Mouse (Mus musculus): Measurements from ENCODE around the gene Ptprcap.

The Ptprcap gene

DNA sequence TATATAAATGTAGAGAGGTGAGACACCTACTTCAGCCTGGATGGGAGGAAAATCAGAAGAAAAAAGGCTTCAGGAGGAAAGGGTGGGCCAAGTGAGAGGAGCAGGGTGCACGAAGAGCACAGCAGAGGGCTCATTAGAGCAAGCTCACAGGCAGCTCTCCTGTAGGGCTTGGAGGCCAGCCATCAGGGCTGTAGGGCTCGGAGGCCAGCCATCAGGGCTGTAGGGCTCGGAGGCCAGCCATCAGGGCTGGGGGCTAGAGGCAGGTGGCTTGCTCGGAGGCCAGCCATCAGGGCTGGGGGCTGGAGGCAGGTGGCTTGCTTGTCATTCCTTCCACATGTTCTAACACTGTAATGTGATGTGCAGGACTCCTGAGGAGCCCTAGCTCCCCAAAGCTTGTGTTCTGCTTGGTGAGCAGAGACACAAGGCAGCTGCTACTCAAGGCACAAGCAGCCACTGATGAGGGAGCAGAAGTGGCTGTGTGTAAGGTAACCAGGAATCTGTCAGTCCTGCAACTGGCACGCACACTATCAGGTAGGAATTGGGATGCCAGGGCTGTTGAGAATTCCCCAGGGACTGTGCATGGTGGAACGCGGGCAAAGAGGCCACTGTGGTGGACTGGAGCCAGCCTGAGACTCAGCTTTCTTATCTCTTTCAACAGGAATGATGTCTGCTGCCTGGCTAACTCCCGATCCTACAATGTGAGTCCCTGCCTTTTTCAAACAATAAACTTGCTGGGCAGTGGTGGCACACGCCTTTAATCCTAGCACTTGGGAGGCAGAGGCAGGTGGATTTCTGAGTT is 13.5 kb downstream of the Ptprcap start:
- DNase-seq (ENCODE audit: low spot score): no peak

DNA sequence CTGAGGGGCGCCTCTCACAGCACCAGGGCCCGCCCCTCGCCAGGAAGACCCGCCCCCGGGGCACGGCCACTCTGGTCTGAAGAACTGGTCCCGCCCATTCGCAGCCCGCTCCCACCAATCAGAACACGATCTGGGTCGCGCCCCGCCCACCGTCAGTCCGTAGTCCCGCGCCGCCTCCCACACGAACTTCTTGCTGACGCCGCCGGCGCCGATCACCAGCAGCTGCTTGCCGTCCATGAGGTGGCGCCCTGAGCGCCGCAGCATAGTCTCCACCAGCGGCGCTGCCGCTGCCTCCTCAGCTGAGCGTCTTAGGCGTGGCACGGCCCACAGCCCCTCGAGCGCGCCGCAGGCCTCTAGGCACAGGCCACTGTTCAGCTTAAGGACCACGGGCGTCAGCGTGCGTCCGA is 16.0 kb downstream of the Ptprcap start:
- DNase-seq (ENCODE audit: low spot score): peak; percentile 97

DNA sequence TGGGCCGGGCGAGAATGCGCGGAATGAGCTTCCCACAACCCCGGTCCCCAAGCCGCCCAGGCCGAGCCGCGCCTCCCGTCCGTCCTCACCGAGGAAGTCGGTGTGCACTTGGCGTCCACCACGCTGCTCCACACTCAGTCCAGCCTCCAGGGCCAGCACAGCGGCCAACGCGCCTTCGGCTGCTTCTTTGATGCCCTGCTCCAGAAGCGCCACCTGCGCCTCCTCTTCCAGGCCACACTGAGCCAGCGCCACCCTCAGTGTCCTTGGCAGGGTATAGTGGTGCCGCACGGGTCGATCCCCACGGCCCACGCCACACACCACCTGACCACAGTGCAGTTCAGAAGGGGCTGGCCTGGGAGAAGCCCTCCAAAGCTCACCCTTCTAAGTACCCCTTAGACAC is 16.4 kb downstream of the Ptprcap start:
- DNase-seq (ENCODE audit: low spot score): no peak

DNA sequence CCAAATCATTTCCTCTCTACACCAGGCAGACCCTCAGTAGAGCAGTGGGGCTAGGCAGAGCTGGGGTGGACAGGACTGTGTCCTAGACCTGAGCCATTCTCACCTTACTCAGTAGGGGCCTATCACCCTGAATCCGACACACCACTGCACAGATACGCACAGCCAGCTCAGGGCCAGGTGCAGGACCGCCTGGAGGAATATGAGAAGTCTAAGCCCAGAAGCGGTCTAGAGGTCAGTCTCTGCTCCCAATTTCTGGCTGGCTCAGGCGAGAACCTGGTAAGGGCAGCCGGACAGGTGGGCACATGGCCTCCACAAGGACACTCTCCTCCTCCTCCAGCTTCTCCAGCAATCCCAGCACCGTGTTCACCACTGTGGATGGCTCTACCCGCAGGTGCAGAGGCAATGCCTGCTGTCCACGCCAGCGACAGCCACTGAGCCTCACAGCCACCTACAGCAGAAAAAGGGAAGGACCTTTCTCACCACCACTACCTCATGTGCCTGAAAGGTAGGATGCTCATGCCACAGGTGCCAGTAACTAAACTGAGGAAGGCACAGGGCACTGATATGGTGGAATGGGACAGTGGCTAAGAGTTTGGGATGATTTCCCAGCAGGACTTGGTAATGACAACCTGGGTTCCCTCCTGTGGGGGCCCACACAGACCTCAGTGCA is 17.5 kb downstream of the Ptprcap start:
- no peak for DNase-seq (ENCODE audit: low spot score)

DNA sequence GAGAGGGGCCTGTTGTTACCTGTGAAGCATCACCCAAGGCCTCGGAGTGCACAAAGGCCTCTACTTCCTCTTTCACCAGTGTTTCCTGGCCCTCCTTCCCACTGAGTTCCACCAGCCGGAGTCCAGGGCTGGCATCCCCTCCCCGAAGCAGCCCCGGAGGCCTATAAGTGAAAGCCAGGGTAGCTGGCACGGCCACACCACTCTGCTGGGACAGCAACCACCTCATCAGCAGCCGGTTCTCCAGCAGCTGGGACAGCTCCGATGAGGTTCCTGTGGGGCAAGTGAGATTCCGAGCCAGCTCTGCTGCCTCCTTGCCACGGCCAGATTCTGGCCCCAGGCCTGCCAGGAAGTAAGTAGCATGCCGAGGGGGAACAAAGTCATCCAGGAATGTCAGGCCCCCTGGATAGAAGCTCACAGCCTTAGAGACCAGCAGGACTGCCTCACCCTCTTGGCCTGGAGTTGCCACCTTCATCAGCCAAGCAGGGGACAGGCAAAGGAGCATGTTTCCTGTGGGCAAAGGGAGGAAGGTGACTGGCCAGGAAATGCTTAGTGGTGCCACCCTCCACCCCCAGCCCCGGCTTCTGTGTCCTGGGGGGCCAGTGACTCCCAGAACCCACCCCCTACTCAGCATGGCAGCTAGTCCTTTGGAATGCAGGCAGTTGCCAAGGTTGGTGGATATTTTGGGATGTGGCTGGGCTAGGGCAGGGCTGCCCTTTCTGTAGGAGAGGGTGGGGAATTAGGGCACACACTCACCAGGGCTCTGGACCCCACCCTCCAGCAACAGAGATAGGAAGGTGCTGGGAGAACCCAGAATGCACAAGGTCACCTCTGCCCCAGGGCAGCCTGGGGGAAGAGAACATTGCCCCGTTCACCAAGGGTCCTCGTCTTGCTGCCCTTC is 18.2 kb downstream of the Ptprcap start:
- DNase-seq (ENCODE audit: low spot score): no peak

DNA sequence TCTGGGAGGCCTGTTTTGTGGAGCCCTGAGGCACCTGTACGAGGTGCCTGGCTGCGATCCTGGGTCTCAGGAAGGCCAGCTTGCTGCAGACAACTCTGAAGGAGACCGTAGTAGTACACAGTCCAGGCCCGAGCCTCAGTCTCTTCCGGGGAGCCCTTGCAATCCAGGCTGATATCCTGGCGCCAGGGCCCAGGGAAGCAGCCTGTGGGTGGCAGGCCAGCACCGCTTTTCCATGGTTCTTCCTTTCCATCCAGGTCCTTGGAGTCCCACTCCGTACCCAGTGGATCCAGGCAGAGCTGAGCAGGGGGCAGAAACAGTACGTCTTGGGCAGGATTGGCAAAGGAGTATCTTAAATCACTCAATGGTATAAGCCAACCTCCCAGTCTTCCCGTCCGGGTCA is 19.5 kb downstream of the Ptprcap start:
- DNase-seq (ENCODE audit: low spot score): no peak

DNA sequence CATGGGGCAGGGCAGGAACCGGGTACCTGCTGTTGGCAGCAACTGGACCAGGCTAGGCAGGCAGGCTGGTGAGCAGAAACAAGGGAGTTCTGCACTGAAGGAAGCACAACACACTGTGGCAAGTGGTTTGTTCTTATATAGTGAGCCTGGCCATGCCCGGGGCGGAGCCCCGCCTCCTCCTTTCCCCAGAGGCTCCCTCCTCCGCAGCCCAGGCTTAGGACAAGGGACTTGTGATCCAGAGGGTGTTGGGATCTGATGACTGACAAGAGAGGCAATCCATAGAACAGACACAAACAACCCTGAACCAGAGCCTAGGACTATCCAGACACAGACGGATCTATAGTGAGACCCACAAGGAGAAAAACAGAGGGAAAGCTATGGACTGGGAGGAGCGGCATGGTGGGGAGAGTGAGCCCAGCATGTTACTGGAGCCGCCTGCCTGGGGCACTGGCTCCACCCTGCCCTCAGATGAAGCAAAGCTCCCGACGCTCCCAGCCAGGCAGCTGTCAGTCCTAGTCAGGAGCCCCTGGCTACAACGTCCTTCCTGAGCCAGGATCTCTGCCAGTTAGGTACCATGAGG is 22.1 kb downstream of the Ptprcap start, which contains the start of gene Carns1:
Carns1 (minus strand) TSS at position 112 of the 580 bp plus-strand sequence.
- DNase-seq (ENCODE audit: low spot score): no peak

DNA sequence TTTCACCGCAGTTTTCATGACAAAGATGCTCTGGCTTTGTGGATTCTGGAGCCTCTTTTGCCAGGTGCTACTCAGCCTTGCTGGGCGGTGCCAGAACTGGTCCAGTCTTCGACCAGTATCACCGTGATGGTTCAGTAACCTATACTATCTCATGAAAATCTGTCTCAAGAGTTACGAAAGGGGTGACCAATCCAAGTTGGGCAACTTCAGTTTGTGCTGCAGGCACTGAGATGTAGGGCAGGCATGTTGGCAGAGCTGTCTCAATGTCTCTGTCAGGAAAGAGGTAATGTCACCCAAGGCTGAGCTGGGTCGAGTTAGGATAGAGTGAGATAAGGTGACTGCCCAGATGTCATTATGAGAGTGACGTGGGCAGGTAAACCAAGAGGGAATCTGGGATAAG is 27.0 kb downstream of the Ptprcap start:
- no peak for DNase-seq (ENCODE audit: low spot score)

DNA sequence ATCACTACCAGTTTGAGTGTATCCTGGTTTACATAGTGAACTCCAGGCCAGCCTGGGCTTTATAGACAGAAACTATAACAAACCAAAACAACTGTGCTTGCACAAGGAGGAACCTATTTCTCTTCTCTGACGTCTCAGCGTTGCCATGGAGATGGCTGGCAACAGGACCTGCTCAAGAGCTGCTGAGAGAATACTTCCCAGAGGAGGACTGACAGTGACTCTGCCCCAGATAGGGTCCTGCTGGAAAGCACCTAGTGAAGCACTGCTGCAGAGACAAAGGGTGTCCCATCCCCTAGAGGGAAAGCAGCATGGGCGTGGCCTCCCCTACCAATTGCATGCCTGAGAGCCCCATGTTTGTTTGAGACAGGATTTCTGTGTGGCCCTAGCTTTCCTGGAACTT is 28.5 kb downstream of the Ptprcap start:
- DNase-seq (ENCODE audit: low spot score): no peak

DNA sequence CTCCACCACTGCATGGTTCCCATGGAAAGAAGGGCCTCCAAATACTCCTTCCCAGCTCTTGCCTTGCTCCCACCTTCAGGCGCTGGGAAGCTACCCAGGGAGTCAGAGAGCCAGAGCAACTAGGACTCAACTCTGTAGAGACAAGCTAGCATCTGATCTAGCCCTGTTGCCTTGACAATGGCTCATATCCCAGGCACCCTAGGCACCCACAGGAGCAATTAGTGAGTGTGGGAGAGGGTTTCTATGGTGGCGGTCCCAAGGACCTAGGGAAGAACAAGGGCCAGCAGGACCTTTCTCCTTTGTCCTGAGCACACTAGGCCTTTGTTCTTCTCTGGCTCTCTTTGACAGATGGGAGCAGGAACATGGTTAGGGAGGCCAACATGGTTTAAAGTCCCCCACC is 30.3 kb downstream of the Ptprcap start:
- no peak for DNase-seq (ENCODE audit: low spot score)

DNA sequence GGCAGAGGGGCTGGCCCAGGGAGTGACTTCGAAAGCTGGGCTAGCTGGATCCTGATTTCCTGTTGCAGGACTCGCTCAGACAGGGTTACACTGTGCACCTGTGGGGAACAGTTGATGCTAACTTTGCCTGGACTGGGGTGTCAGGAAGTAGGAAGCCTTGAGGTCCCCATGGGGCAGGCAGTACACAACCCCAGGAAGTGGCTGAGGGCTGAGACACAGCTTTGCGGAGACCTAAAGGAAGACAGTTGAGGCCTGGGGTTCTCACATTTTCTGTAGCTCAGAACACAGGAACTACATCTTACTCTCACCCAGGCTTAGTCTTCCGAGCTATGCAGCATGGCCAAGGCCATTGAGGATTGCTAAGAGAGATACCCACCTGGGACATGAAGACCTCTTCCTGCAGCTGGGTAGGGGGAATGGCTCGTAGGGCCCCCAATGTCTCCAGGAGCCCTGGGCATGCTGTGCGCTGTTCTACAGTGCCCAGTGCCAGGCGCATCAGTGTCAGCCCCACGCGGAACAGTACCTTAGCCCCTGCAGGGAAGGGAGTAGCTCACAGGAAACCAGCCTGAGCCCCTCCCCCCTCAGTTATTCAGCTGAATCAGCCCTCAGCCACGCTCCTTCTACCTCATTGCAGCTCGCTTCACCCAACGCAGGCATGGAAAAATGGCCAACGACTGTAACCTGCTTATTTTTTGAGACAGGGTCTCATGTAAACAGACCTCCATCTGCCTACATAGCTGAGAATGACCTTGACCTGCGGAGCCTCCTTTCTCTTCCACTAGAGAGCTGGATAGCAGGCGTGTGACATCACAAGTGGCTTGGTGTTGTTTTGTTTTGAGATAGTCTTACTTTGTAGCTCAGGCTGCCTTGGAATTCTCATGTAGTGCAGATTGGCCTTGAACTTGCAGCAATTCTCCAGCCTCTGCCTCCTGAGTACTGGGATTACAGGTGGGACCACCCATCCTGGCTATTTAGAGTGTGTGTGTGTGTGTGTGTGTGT is 31.9 kb downstream of the Ptprcap start:
- DNase-seq (ENCODE audit: low spot score): no peak

DNA sequence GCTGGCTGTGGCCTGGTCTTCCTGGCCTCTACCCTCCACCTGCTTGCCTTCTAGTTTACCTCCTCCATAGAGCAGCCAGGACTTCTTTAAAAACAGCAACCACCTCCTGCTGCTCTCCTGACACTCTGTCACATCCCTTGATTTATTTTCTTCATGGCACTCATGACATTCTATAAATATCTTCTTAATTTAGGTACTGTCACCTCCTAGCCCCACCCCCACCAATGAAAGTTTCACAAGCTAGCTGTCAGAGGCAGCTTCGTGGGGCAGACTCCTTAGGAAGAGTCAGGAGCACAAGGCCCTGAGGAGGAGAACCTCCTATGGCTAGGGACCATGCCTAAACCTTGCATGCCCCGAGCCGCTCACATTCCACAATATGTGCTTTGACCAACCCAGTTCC is 33.9 kb downstream of the Ptprcap start:
- DNase-seq (ENCODE audit: low spot score): no peak

DNA sequence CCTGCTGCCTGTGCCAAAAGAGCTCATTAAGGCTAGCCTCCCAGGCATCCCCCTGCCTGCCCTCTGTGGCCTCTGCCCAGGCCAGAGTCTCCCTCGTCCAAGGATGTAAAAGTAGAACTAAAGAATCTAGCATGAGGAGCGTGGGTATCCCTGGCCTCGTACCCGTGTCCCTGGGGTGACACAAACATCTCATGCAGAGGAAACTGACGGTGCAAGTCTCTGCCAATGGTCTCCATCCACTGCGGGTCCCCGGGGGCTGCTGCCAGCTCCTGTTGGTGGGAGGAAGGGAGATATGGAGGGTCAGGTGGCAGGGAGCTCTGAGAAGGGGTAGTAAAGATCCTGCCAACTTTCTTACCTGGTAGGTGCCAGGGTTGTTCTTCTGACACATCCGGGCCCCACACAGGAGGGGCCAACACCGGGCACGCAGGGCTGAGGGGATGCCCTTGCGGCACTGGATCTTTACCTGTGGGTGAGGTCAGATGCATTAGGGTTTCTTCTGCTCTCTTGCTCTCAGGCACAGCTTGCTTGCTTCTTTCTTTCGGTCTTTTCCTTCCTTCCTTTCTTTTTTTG is 35.7 kb downstream of the Ptprcap start:
- DNase-seq (ENCODE audit: low spot score): no peak

DNA sequence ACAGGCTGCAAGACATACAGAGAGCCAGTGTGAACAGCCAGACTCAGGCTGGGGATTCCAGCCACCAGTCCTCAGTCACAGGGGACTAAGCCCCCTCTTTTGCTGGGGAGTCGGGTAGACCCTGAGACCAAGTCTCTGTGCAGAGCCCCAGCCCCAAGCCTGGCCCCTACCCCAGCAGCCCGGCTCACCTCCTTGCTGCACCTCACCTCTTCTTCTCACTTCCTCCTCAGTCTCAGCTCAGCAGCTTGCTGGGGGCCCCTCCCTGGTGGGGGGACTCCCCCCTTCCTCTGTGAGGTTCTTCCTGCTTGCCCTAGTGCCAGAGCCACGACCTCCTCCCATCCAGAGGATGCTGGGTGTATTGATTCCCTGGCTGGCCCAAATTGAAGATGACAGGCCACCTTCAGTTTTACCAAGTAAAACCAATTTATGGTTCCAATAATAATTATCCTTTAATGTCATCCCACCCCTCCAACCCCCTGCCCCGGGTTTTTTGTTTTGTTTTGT is 37.5 kb downstream of the Ptprcap start, which contains the start of gene Tbc1d10c:
Tbc1d10c (minus strand) TSS at position 454 of the 504 bp plus-strand sequence.
- no peak for DNase-seq (ENCODE audit: low spot score)

DNA sequence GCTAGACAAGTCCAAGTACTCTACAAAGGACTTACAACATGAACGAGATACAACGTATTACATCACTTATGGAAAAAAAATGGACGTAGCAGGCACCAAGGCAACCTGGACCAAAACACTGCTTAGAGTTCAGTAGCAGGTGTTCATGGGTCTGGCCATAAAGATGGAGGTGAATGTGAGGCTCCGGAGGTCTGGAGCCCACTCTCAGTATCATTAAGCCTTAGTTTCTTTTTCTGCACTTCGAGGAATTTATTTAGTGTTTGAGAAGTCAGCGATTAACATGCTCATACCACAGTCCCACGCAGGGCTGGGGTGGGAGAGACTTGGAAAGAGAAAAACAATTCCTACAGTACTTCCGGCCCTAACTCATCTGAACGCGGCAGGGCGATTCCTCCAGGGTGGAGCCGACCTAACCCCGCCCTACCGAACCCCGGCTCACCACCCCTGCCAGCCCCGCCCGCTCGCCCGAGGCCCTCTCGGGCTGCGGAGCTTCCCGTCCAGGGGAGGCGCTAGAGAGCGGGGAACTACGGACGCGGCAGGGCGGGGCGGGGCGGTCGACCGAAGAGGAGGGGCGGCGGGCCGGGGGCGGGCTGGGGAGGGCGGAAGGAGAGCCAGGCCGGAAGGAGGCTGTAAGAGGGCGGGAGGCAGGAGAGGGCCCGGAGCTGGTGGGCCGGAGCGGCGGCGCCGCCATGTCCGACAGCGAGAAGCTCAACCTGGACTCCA is 38.3 kb downstream of the Ptprcap start, which contains the start of gene Ppp1ca:
Ppp1ca (plus strand) TSS at position 538 of the 723 bp plus-strand sequence.
- peak; percentile 94 for DNase-seq (ENCODE audit: low spot score)

DNA sequence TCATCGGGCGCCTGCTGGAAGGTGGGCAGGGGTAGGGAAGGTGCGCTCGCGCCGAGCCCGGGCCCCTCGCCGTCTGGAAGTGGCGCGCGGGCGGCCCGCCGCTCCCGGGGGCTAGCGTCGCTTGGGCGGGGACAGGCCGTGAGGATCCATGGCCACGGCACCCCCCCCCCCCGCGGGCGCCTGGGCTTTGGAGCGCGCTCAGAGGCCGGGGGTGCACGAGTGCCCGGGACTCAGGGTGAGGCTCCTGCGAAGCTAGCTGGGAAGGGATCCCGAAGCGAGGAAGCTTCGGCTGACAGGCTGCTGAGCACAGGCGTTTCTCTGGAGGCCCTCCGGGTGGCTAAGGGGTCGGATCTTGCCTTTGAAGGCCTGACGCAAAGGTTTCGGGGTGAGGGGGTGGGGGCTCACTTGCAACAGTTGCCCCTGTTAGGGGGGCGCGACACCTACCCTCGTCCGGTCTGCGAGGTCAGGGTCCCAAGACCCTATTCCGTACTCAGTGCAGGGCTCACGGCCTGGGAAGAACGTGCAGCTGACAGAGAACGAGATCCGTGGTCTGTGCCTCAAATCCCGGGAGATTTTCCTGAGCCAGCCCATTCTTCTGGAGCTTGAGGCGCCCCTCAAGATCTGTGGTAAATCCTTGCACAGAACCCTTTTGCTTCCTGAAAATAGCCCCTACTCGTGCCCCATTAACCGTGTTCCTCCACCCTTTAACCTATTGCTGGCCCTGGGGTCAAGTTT is 39.0 kb downstream of the Ptprcap start:
- DNase-seq (ENCODE audit: low spot score): peak; percentile 22

DNA sequence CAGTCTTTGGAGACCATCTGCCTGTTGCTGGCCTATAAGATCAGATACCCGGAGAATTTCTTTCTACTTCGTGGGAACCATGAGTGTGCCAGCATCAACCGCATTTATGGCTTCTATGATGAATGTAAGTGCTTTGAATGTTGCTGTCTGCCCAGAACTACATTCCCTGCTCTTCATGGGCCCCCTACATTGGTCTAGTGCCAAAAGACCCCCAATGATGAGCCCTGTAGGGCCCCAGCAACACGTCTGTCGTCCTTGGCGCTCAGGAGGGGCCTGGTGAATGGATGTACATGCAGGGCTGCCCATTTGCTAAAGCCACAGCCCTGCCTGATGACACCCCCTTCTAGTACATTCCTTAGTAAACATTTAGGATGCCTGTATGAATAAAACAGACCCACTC is 39.7 kb downstream of the Ptprcap start:
- DNase-seq (ENCODE audit: low spot score): no peak

DNA sequence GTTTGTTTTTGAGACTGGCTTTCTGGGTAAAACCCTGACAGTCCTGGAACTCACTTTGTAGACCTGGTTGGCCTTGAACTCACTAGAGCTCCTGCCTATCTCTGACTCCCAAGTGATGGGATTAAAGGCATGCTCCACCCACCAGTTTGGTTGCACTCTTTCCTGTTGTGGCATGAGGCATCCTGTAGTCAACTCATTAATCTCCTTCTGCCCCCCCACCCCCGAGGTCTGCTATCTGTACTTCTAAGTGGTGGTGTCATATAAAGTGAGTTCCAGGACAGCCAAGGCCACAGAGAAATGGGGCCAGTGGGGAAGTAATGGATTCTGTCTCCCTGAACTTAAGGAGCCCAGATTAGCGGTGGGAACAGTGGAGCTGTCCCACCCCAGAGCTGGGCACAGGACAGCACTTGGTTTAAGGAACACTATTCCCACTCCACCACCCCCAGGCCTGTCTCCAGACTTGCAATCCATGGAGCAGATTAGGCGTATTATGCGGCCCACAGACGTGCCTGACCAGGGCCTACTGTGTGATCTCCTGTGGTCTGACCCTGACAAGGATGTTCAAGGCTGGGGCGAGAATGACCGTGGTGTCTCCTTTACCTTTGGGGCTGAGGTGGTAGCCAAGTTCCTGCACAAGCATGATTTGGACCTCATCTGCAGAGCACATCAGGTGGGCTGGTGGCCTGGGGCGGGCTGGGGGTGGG is 40.8 kb downstream of the Ptprcap start:
- DNase-seq (ENCODE audit: low spot score): no peak

All from c-Kit-positive CD71-positive TER-119-positive erythroid progenitor cells, embryonic 14.5 days (primary cell).